In the genomic region with DNA sequence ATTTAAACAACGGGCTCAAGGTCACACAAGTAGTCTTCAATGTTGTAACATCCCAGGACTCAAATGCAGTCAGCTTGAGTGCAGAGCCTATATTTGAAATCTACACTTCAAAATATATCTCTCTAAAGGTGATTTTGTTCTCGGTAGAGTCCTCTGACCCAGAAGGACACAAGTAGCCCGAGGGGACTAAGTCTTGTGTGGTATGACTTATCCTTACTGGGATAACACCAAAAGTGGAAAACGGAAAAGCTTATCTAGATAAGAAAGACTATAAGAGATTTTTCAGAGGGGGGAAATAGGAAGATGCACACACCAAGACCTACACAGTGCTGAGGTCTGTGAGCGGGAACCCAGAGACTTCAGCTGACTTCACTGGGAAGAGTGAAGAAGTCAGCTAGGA, we compare ENCODE assay signal across 32 mouse cellular contexts. TPM values are rescaled to one million over a fixed set of nuclear protein-coding genes. Genes with fewer than 3 reads are reported as not detected.
"Had no signal": no experiment of that assay in that cellular context is flagged by ENCODE, and none has a peak within 500 bp of the region (broad histone marks: within the 10 kb centered on the region; RNA-seq: fewer than 3 reads in every experiment).

Gene 1600015I10Rik (plus strand): TSS at position 301 of the 400 bp plus-strand sequence.

- H3K4me2 ChIP-seq: embryonic facial prominence, embryonic 12.5 days; embryonic facial prominence, embryonic 13.5 days; embryonic facial prominence, embryonic 15.5 days; forebrain, embryonic 12.5 days; forebrain, embryonic 13.5 days; forebrain, embryonic 15.5 days had no signal

- DNase-seq: cerebellum, adult 8-10 months; cerebellum, adult 9-10 months; cerebellum, adult 9-11 months; cerebellum, postnatal 10 days; cerebellum, postnatal 14 days; cerebellum, postnatal 25 days; cerebellum, postnatal 36 days; embryo, embryonic 11 days; forebrain, postnatal 0 days; gastrocnemius, adult 2 months; gastrocnemius, postnatal 10 days; gastrocnemius, postnatal 14 days; gastrocnemius, postnatal 25 days; gastrocnemius, postnatal 36 days; heart, adult 11 months; heart, adult 18-20 months; heart, adult 2 months had no signal

- H3K4me3 ChIP-seq: embryonic facial prominence, embryonic 10.5 days; embryonic facial prominence, embryonic 12.5 days; embryonic facial prominence, embryonic 13.5 days; embryonic facial prominence, embryonic 15.5 days; erythroblast, embryonic 14.5 days; forebrain, embryonic 10.5 days; forebrain, embryonic 12.5 days; forebrain, embryonic 13.5 days; forebrain, embryonic 15.5 days; gastrocnemius, adult 2 months; heart, adult 2 months had no signal

- H3K9ac ChIP-seq: embryonic facial prominence, embryonic 12.5 days; embryonic facial prominence, embryonic 13.5 days; embryonic facial prominence, embryonic 15.5 days; forebrain, embryonic 12.5 days; forebrain, embryonic 13.5 days; forebrain, embryonic 15.5 days; forebrain, postnatal 0 days had no signal

- H3K9me3 ChIP-seq: embryonic facial prominence, embryonic 10.5 days; embryonic facial prominence, embryonic 12.5 days; embryonic facial prominence, embryonic 13.5 days; embryonic facial prominence, embryonic 15.5 days; forebrain, embryonic 10.5 days; forebrain, embryonic 12.5 days; forebrain, embryonic 13.5 days; forebrain, embryonic 15.5 days had no signal

- H3K36me3 ChIP-seq: embryonic facial prominence, embryonic 10.5 days; embryonic facial prominence, embryonic 12.5 days; embryonic facial prominence, embryonic 13.5 days; embryonic facial prominence, embryonic 15.5 days; forebrain, embryonic 10.5 days; forebrain, embryonic 12.5 days; forebrain, embryonic 15.5 days had no signal

- H3K4me1 ChIP-seq: embryonic facial prominence, embryonic 10.5 days; embryonic facial prominence, embryonic 12.5 days; embryonic facial prominence, embryonic 13.5 days; embryonic facial prominence, embryonic 15.5 days; forebrain, embryonic 10.5 days; forebrain, embryonic 12.5 days; forebrain, embryonic 13.5 days; forebrain, embryonic 15.5 days had no signal

- H3K27ac ChIP-seq: embryonic facial prominence, embryonic 10.5 days; embryonic facial prominence, embryonic 12.5 days; embryonic facial prominence, embryonic 13.5 days; embryonic facial prominence, embryonic 15.5 days; forebrain, embryonic 10.5 days; forebrain, embryonic 12.5 days; forebrain, embryonic 13.5 days; forebrain, embryonic 15.5 days; gastrocnemius, adult 2 months; heart, adult 2 months had no signal

- H3K27me3 ChIP-seq: embryonic facial prominence, embryonic 12.5 days; embryonic facial prominence, embryonic 13.5 days; embryonic facial prominence, embryonic 15.5 days; forebrain, embryonic 12.5 days; forebrain, embryonic 13.5 days; forebrain, embryonic 15.5 days had no signal

- ATAC-seq: forebrain, embryonic 13.5 days; forebrain, embryonic 14.5 days; forebrain, embryonic 15.5 days; forebrain, embryonic 16.5 days; forebrain, postnatal 0 days had no signal

RNA-seq across cellular contexts. Expression of gene 1600015I10Rik, which starts in this region (rescaled TPM):
- polyA plus RNA-seq: cortical plate, adult 2 months; embryonic facial prominence, embryonic 10.5 days; embryonic facial prominence, embryonic 11.5 days; embryonic facial prominence, embryonic 12.5 days; embryonic facial prominence, embryonic 13.5 days; embryonic facial prominence, embryonic 14.5 days; embryonic facial prominence, embryonic 15.5 days; erythroblast, embryonic 14.5 days; forebrain, embryonic 10.5 days; forebrain, embryonic 11.5 days; forebrain, embryonic 12.5 days; forebrain, embryonic 13.5 days; forebrain, embryonic 14.5 days; forebrain, embryonic 15.5 days; forebrain, embryonic 16.5 days; forebrain, postnatal 0 days had no signal
